Mouse (Mus musculus): ENCODE results near the gene Wdr44. TPM values are rescaled to one million over a fixed set of nuclear protein-coding genes. Genes with fewer than 3 reads are reported as not detected.
"Not testable (repeated sequence)": the region's sequence is repeated elsewhere in the genome, so short reads cannot be mapped to it uniquely, and the experiment has no call there.

Wdr44 gene
- polyA plus RNA-seq, 1 experiment from 2014 or later, result 18.1 TPM

GRCm38 (mm10) chrX:23754671-23755070 lies 61.8 kb downstream of the Wdr44 start:
- Histone ChIP-seq H3K79me2 (ENCODE audit: inconsistent target) (no peaks in the 10 kb centered on the region), H3K27ac (no peak overlapping the region), H3K4me3 (ENCODE audit: inconsistent target) (no peak overlapping the region), H3K36me3 (ENCODE audit: inconsistent target) (no peaks in the 10 kb centered on the region)
- WGBS (ENCODE audit: missing documents), result no CpG with 5 or more reads among the region's 1 CpGs

GRCm38 (mm10) chrX:23767849-23768248 lies 75.0 kb downstream of the Wdr44 start:
- Histone ChIP-seq H3K79me2 (ENCODE audit: inconsistent target) (no peaks in the 10 kb centered on the region), H3K27ac (no peak overlapping the region), H3K4me3 (ENCODE audit: inconsistent target) (no peak overlapping the region), H3K36me3 (ENCODE audit: inconsistent target) (peaks cover 3% of the 10 kb centered on the region; the same call in 1 of the 2 replicates)
- WGBS (ENCODE audit: missing documents), result no CpG with 5 or more reads among the region's 1 CpGs

GRCm38 (mm10) chrX:23807125-23807524 lies 114.3 kb downstream of the Wdr44 start:
- WGBS (ENCODE audit: missing documents), result 65% methylated on average over 3 of the region's 3 CpGs

GRCm38 (mm10) chrX:23810365-23810764 lies 117.5 kb downstream of the Wdr44 start:
- 74% methylated on average over 2 of the region's 2 CpGs for WGBS (ENCODE audit: missing documents)
- no peak overlapping the region for H3K4me3 ChIP-seq (ENCODE audit: inconsistent target)
- H3K27ac ChIP-seq, result no peak overlapping the region
- H3K36me3 ChIP-seq (ENCODE audit: inconsistent target), result no peaks in the 10 kb centered on the region
- no peaks in the 10 kb centered on the region for H3K79me2 ChIP-seq (ENCODE audit: inconsistent target)

More at GRCm38 (mm10) chrX:23807125-23807524, 114.3 kb downstream of the Wdr44 start:
- H3K27ac ChIP-seq, result no peak overlapping the region
- no peaks in the 10 kb centered on the region for H3K79me2 ChIP-seq (ENCODE audit: inconsistent target)
- no peak overlapping the region for H3K4me3 ChIP-seq (ENCODE audit: inconsistent target)
- no peaks in the 10 kb centered on the region; the same call in 1 of the 2 replicates for H3K36me3 ChIP-seq (ENCODE audit: inconsistent target)

DNA sequence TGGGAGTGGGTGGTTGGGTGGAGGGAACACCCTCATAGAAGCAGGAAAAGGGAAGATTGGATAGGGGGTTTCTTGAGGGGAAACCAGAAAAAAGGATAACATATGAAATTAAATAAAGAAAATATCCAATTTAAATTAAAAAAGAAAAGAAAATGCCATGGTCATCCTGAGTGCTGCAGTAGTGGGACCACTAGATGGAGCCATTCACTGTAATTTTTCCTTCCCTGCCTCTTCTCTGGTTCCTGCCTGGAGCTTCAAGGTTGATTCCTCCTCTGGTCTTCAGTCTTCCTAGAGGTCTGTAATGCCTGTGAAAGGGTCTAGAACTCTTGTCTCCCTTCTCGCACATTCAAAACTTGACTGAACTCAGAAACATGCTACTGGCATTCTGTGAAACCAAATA lies 120.4 kb downstream of the Wdr44 start:
- not testable (repeated sequence) for H3K79me2 ChIP-seq (ENCODE audit: inconsistent target); H3K36me3 ChIP-seq (ENCODE audit: inconsistent target); H3K27ac ChIP-seq; H3K4me3 ChIP-seq (ENCODE audit: inconsistent target)
- 80% methylated on average over 1 of the region's 1 CpGs for WGBS (ENCODE audit: missing documents)

GRCm38 (mm10) chrX:23822885-23823284 lies 130.0 kb downstream of the Wdr44 start:
- 91% methylated on average over 4 of the region's 6 CpGs for WGBS (ENCODE audit: missing documents)
- not testable (repeated sequence) for H3K79me2 ChIP-seq (ENCODE audit: inconsistent target); H3K4me3 ChIP-seq (ENCODE audit: inconsistent target); H3K27ac ChIP-seq; H3K36me3 ChIP-seq (ENCODE audit: inconsistent target)

- no peak overlapping the region for H3K27ac ChIP-seq
- no peaks in the 10 kb centered on the region for H3K79me2 ChIP-seq (ENCODE audit: inconsistent target)
- 68% methylated on average over 15 of the region's 19 CpGs for WGBS (ENCODE audit: missing documents)
- H3K4me3 ChIP-seq (ENCODE audit: inconsistent target), result no peak overlapping the region
- H3K36me3 ChIP-seq (ENCODE audit: inconsistent target), result no peaks in the 10 kb centered on the region
Observed at GRCm38 (mm10) chrX:23823398-23824023, 130.7 kb downstream of the Wdr44 start.

GRCm38 (mm10) chrX:23833784-23834183 lies 140.9 kb downstream of the Wdr44 start:
- not testable (repeated sequence) for H3K4me3 ChIP-seq (ENCODE audit: inconsistent target)
- 95% methylated on average over 11 of the region's 11 CpGs for WGBS (ENCODE audit: missing documents)

GRCm38 (mm10) chrX:23840921-23841320 lies 148.1 kb downstream of the Wdr44 start:
- no peak overlapping the region for H3K27ac ChIP-seq
- H3K79me2 ChIP-seq (ENCODE audit: inconsistent target), result no peaks in the 10 kb centered on the region
- H3K36me3 ChIP-seq (ENCODE audit: inconsistent target), result no peaks in the 10 kb centered on the region
- no peak overlapping the region for H3K4me3 ChIP-seq (ENCODE audit: inconsistent target)
- no CpG with 5 or more reads among the region's 1 CpGs for WGBS (ENCODE audit: missing documents)

More at GRCm38 (mm10) chrX:23833784-23834183, 140.9 kb downstream of the Wdr44 start:
- H3K79me2 ChIP-seq (ENCODE audit: inconsistent target); H3K27ac ChIP-seq; H3K36me3 ChIP-seq (ENCODE audit: inconsistent target): not testable (repeated sequence)

Other genes starting within 250 kb of the Wdr44 start
- not detected in 3 replicates for gene Gm4907, start 189.5 kb downstream of the Wdr44 start, polyA plus RNA-seq (2018)